Comparison of ENCODE assay signal across 8 mouse cellular contexts in genomic region chr11:85841211-85841681, GRCm38 (mm10). TPM values are rescaled to one million over a fixed set of nuclear protein-coding genes. Genes with fewer than 3 reads are reported as not detected.
DNase-seq lines count a peak whose midpoint lies in the region; ATAC-seq lines count a peak whose summit lies in the region.

No protein-coding gene starts in this region.

- peak overlapping the region; percentile 70 for H3K4me3 ChIP-seq in embryonic facial prominence, embryonic 10.5 days
- no peak overlapping the region for H3K4me3 ChIP-seq in intestine, embryonic 16.5 days (ENCODE audit: low read length)
- peak overlapping the region; percentile 14; the same call in 1 of the 2 replicates for H3K4me3 ChIP-seq in neural tube, embryonic 11.5 days (ENCODE audit: low read depth, low read length)

- no peaks in the 10 kb centered on the region for H3K9me3 ChIP-seq in embryonic facial prominence, embryonic 10.5 days
- H3K9me3 ChIP-seq in intestine, embryonic 16.5 days (ENCODE audit: control insufficient read depth, low read length): no peaks in the 10 kb centered on the region
- no peaks in the 10 kb centered on the region for H3K9me3 ChIP-seq in neural tube, embryonic 11.5 days (ENCODE audit: control insufficient read depth, low read length)

- H3K4me2 ChIP-seq in intestine, embryonic 16.5 days (ENCODE audit: low read depth, low read length): 0 out of 2 replicates have a peak overlapping the region, but pooled peaks have one; percentile 31
- H3K4me2 ChIP-seq in neural tube, embryonic 11.5 days (ENCODE audit: low read depth): peak overlapping the region; percentile 22; the same call in 1 of the 2 replicates

- H3K27ac ChIP-seq in embryonic facial prominence, embryonic 10.5 days (replicated peaks): peak overlapping the region; percentile 93
- no peak overlapping the region for H3K27ac ChIP-seq in intestine, embryonic 16.5 days (ENCODE audit: low read length)
- no peak overlapping the region for H3K27ac ChIP-seq in neural tube, embryonic 11.5 days (ENCODE audit: low read depth, low read length)

- peaks cover 87% of the 10 kb centered on the region for H3K27me3 ChIP-seq in embryonic facial prominence, embryonic 10.5 days (replicated peaks; ENCODE audit: low read depth, poor library complexity, severe bottlenecking)
- peaks cover 59% of the 10 kb centered on the region for H3K27me3 ChIP-seq in intestine, embryonic 16.5 days (replicated peaks; ENCODE audit: control insufficient read depth, insufficient read depth, low read length)
- peaks cover 79% of the 10 kb centered on the region for H3K27me3 ChIP-seq in neural tube, embryonic 11.5 days (ENCODE audit: control insufficient read depth, insufficient read depth, low read length)

- no peak overlapping the region for H3K9ac ChIP-seq in intestine, embryonic 16.5 days (ENCODE audit: low read depth, low read length)
- H3K9ac ChIP-seq in neural tube, embryonic 11.5 days (ENCODE audit: low read length): no peak overlapping the region

- ATAC-seq in intestine, embryonic 16.5 days: no peak
- no peak for ATAC-seq in neural tube, embryonic 11.5 days (ENCODE audit: insufficient read depth, low FRiP score, low TSS enrichment)

- peak; percentile 38 for DNase-seq in kidney, adult 9 months
- no peak for DNase-seq in kidney, adult 8-10 months
- DNase-seq in embryonic facial prominence, embryonic 10.5 days (ENCODE audit: low spot score): peak; percentile 56
- DNase-seq in neural tube, embryonic 11.5 days (ENCODE audit: low spot score): peak; percentile 51
- DNase-seq in left cerebral cortex, postnatal 14 days (ENCODE audit: low spot score in 2 of 2): no peak
- no peak for DNase-seq in frontal cortex, postnatal 10 days (ENCODE audit: low spot score in 2 of 2)
- DNase-seq in spleen, postnatal 36 days (ENCODE audit: low spot score in 2 of 2): no peak

- intact Hi-C loops in left cerebral cortex, postnatal 14 days (cut with DNase I): loop anchor here (5.0 kb wide), 5 partner anchors 46 to 459 kb away; partner anchors contain the start of gene Tbx4

- WGBS in embryonic facial prominence, embryonic 10.5 days: 6% methylated on average over 8 of the region's 8 CpGs
- WGBS in intestine, embryonic 16.5 days: 32% methylated on average over 8 of the region's 8 CpGs
- 7% methylated on average over 8 of the region's 8 CpGs for WGBS in neural tube, embryonic 11.5 days

- H3K36me3 ChIP-seq in embryonic facial prominence, embryonic 10.5 days (replicated peaks): peaks cover 51% of the 10 kb centered on the region
- no peaks in the 10 kb centered on the region for H3K36me3 ChIP-seq in intestine, embryonic 16.5 days (ENCODE audit: control insufficient read depth, insufficient read depth, low read length)
- H3K36me3 ChIP-seq in neural tube, embryonic 11.5 days (ENCODE audit: control insufficient read depth, insufficient read depth, low read length): no peaks in the 10 kb centered on the region

- peaks cover 75% of the 10 kb centered on the region for H3K4me1 ChIP-seq in embryonic facial prominence, embryonic 10.5 days
- H3K4me1 ChIP-seq in intestine, embryonic 16.5 days (ENCODE audit: control insufficient read depth, insufficient read depth, low read length): peaks cover 26% of the 10 kb centered on the region
- peaks cover 25% of the 10 kb centered on the region for H3K4me1 ChIP-seq in neural tube, embryonic 11.5 days (ENCODE audit: control insufficient read depth, insufficient read depth, low read length)

RNA-seq across cellular contexts. Expression of gene Gm11444, which starts 8.9 kb away (rescaled TPM):
- not detected in 2 replicates for polyA plus RNA-seq in embryonic facial prominence, embryonic 10.5 days (2016; fragmentation: Nextera tagmentation; extraction: Ambion mirVana)
- polyA plus RNA-seq in intestine, embryonic 16.5 days (2015; fragmentation: Nextera tagmentation; extraction: Ambion mirVana): not detected in 2 replicates
- not detected in 2 replicates for polyA plus RNA-seq in neural tube, embryonic 11.5 days (2014; fragmentation: Nextera tagmentation; extraction: Ambion mirVana)
- total RNA-seq in left cerebral cortex, postnatal 14 days (2021): not detected

RNA-seq across cellular contexts. Expression of gene Tbx2, which starts 8.9 kb away (rescaled TPM):
- 9.9 and 10.9 TPM in 2 replicates for polyA plus RNA-seq in embryonic facial prominence, embryonic 10.5 days (2016; fragmentation: Nextera tagmentation; extraction: Ambion mirVana)
- polyA plus RNA-seq in intestine, embryonic 16.5 days (2015; fragmentation: Nextera tagmentation; extraction: Ambion mirVana): 1.7 and 2.2 TPM in 2 replicates
- 4.0 and 4.7 TPM in 2 replicates for polyA plus RNA-seq in neural tube, embryonic 11.5 days (2014; fragmentation: Nextera tagmentation; extraction: Ambion mirVana)
- total RNA-seq in left cerebral cortex, postnatal 14 days (2021): 1 to 10 TPM; 2.9 to 3.6 TPM

RNA-seq across cellular contexts. Expression of gene Tbx4, which starts 45.0 kb away (rescaled TPM):
- polyA plus RNA-seq in embryonic facial prominence, embryonic 10.5 days (2016; fragmentation: Nextera tagmentation; extraction: Ambion mirVana): 1.0 and 1.4 TPM in 2 replicates
- not detected in 2 replicates for polyA plus RNA-seq in intestine, embryonic 16.5 days (2015; fragmentation: Nextera tagmentation; extraction: Ambion mirVana)
- polyA plus RNA-seq in neural tube, embryonic 11.5 days (2014; fragmentation: Nextera tagmentation; extraction: Ambion mirVana): 0.20 and 0.24 TPM in 2 replicates
- total RNA-seq in left cerebral cortex, postnatal 14 days (2021): under 1 TPM; 0.59 to 0.61 TPM

Comparison
In these comparisons a context has a peak if more than half of its experiments do, and no peak if none do; other contexts are left out.
1. DNase-seq: peak in kidney, adult 9 months (single experiment), embryonic facial prominence, embryonic 10.5 days (single experiment) and neural tube, embryonic 11.5 days (single experiment); none in kidney, adult 8-10 months (0 of 2), left cerebral cortex, postnatal 14 days (0 of 2), frontal cortex, postnatal 10 days (0 of 2) and spleen, postnatal 36 days (0 of 2).